Mouse (Mus musculus) neural tube, embryonic 14.5 days (tissue): ENCODE data around the gene Nkain1. TPM values are rescaled to one million over a fixed set of nuclear protein-coding genes. Genes with fewer than 3 reads are reported as not detected.

Experiments used
- ATAC-seq: fragments of 200-750 bp; cut with Nextera tagmentation; 2 replicates; pipeline ENCODE4 v1.8.0; 2017; ENCODE audit warnings: low read depth, mild to moderate bottlenecking, moderate TSS enrichment, moderate library complexity
- H3K27ac ChIP-seq: fragments of 300-500 bp; sonication (generic); 2 replicates; pipeline ENCODE4 v1.5.1; 2014; ENCODE audit warnings: low read depth, mild to moderate bottlenecking, control low read depth, low read length, moderate library complexity, mixed read lengths
- H3K27me3 ChIP-seq: fragments of 300-500 bp; sonication (generic); 2 replicates; pipeline ENCODE4 v1.6.1; 2014; ENCODE audit warnings: low read length; ENCODE audit not compliant: control insufficient read depth, insufficient read depth
- H3K36me3 ChIP-seq: fragments of 300-500 bp; sonication (generic); 2 replicates; pipeline ENCODE4 v1.6.1; 2014; ENCODE audit warnings: low read length, mixed read lengths; ENCODE audit not compliant: control insufficient read depth, insufficient read depth
- H3K4me1 ChIP-seq: fragments of 300-500 bp; sonication (generic); 2 replicates; pipeline ENCODE4 v1.6.1; 2014; ENCODE audit warnings: low read length; ENCODE audit not compliant: control insufficient read depth, insufficient read depth
- H3K4me2 ChIP-seq: fragments of 300-500 bp; sonication (generic); 2 replicates; pipeline ENCODE4 v1.6.1; 2014; ENCODE audit warnings: mild to moderate bottlenecking, low read depth, low read length, control low read depth
- H3K4me3 ChIP-seq: fragments of 300-500 bp; sonication (generic); 2 replicates; pipeline ENCODE4 v1.5.1; 2014; ENCODE audit warnings: low read depth, low read length, control low read depth, mixed read lengths
- H3K9ac ChIP-seq: fragments of 300-500 bp; sonication (generic); replicated peaks from 2 replicates; pipeline ENCODE4 v1.6.1; 2014; ENCODE audit warnings: low read depth, mild to moderate bottlenecking, control low read depth, low read length, mixed read lengths
- H3K9me3 ChIP-seq: fragments of 300-500 bp; sonication (generic); 2 replicates; pipeline ENCODE4 v1.6.1; 2016; ENCODE audit warnings: low read length; ENCODE audit not compliant: control insufficient read depth
- WGBS: fragments of 180-500 bp; shearing (Covaris S2); extraction: QIAGEN DNeasy Blood & Tissue Kit; methylation state at CpG from one replicate; pipeline ENCODE4 v1.1.7; 2014; 5-methylcytosine and 5-hydroxymethylcytosine counted together
- polyA plus RNA-seq: library from polyadenylated mRNA; unstranded; fragments of >200 nt; fragmentation: Nextera tagmentation; extraction: Ambion mirVana; gene quantifications from 2 replicates; pipeline ENCODE4 v1.2.1, GENCODE M21; 2014

The Nkain1 gene
- polyA plus RNA-seq, 1 experiment from 2014 or later, result 19.9 TPM

DNA sequence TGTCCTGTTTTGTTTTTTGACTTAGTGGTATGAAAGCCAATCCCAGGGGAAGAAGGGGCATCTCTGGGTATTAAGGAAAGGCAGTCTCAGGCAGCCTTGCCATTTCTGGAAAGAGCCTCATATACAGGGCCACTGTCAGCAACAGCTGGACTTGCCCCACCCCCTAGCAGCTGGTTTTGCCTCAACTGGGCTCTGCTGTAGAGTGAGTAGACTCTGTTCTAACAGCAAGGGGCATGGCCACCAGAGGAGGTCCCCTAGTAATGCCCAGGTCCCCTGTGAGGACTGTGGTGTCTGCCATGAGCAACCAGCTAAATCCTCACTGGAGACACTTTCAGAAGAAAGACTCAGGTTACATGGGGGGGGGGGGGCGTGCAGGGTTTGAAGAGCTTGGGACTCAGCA, 17.0 kb downstream of the Nkain1 start:
- WGBS, result 83% methylated on average over 1 of the region's 1 CpGs
- H3K27ac ChIP-seq, result no peak overlapping the region
- H3K9ac ChIP-seq, result no peak overlapping the region
- no peak overlapping the region for H3K4me2 ChIP-seq
- ATAC-seq, result no peak
- H3K4me3 ChIP-seq, result no peak overlapping the region
- no peaks in the 10 kb centered on the region for H3K27me3 ChIP-seq
- H3K36me3 ChIP-seq, result no peaks in the 10 kb centered on the region
- peaks cover 51% of the 10 kb centered on the region for H3K4me1 ChIP-seq
- H3K9me3 ChIP-seq, result no peaks in the 10 kb centered on the region

DNA sequence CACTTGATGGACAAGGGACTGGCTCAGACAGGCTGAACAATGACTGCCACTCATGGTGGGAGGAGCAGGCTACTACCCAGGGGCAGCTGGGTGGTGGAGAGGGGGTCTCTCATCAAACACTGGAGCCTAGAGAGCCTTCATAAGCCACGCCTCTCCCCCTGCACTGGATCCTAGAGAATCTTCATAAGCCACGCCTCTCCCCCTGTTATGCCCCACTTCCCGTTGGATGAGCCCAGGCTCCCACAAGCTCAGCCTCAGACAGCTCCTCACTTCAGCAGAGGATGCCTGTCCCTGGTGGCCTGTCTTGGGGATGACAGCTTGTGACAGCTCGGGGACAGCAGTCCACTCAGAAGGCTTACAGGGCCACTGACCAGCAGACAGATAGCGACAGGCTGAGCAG, 17.7 kb downstream of the Nkain1 start:
- peaks cover 45% of the 10 kb centered on the region for H3K4me1 ChIP-seq
- 31% methylated on average over 5 of the region's 5 CpGs for WGBS
- no peak for ATAC-seq

DNA sequence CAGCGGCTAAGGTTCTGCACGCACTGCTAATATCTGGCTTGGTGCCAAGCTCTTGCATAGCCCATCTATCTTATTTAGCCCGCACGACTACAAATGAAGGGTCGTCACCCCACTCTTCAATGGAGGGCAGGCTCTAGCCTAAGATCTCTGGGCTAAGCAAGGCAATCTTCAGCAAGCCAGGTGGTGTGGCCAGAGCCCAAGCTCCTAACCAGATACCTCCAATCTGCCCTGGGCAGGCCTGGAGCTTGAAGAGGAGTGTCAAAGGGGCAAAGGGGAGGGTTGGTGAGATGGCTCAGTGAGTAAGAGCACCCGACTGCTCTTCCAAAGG, 20.9 kb downstream of the Nkain1 start:
- ATAC-seq, result no peak
- H3K9me3 ChIP-seq, result no peaks in the 10 kb centered on the region
- no peaks in the 10 kb centered on the region for H3K36me3 ChIP-seq
- peak overlapping the region; percentile 45; the same call in 1 of the 2 replicates for H3K27ac ChIP-seq
- no peak overlapping the region for H3K4me2 ChIP-seq
- peaks cover 31% of the 10 kb centered on the region for H3K4me1 ChIP-seq
- H3K4me3 ChIP-seq, result no peak overlapping the region
- H3K27me3 ChIP-seq, result no peaks in the 10 kb centered on the region
- H3K9ac ChIP-seq, result no peak overlapping the region
- WGBS, result 10% methylated on average over 6 of the region's 6 CpGs

More for the DNA sequence above, 17.7 kb downstream of the Nkain1 start:
- H3K4me3 ChIP-seq, result no peak overlapping the region
- H3K27me3 ChIP-seq, result no peaks in the 10 kb centered on the region
- no peaks in the 10 kb centered on the region for H3K36me3 ChIP-seq
- H3K9ac ChIP-seq, result no peak overlapping the region
- H3K27ac ChIP-seq, result no peak overlapping the region
- H3K4me2 ChIP-seq, result no peak overlapping the region
- no peaks in the 10 kb centered on the region for H3K9me3 ChIP-seq

DNA sequence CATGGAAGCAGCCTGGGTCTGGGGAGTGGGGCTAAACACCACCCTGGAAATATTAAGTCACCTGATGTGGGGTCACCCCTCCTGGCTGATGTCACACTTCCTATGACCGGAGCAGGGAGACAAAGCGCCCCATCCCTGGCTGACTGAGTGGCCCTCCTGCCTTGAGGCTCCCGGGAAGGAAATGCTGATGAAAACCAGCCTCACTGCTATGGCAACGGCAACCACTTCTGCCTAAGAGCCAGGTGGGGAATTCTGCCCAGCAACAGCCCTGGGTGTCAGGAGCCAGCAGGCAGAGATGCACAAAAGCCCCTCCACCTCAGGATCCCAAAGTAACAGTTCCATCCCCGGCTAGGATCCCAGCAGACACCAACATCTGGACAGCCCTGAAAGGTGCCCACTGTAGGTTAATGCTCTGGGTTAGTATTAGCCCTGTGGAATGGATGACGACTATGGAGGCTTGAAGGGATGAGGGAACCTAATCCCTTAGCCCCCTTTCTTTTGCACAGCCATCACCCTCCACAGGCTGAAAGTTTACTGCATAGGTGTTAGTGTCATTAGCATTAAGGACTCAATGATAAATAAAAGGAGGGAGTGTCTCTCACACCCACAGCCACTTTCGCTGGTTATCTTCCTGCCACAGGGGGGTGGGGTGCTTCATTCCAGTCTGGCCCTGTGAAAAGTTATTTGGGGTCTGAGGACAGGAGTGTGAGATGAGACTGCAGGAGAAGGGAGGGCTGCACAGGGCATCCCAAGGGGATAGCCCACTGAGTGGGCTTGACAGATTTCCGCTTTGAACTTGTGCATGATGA, 21.5 kb downstream of the Nkain1 start:
- H3K36me3 ChIP-seq, result no peaks in the 10 kb centered on the region
- H3K9ac ChIP-seq, result 0 out of 2 replicates have a peak overlapping the region, but pooled peaks have one; percentile 0
- peaks cover 33% of the 10 kb centered on the region for H3K4me1 ChIP-seq

DNA sequence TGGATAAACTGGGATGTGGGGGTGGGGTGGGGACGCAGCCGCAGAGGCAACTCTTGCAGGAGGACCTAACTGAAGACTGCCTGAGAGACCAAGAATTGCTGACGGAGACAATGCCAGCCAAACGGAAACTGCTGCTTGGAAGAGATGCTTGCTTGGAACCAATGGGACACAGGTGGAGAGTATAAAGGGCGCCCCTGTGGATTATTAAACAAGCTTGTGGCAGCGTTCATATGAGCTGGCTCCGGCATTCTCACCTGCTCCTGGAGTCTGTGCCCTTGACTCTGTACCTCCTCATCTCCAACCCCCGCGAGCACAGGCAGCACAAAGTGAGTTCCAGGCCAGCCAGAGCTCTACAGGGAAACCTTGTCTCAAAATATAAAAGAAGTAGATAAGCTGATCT, 23.5 kb downstream of the Nkain1 start:
- ATAC-seq, result no peak
- Histone ChIP-seq H3K27me3 (no peaks in the 10 kb centered on the region), H3K4me1 (peaks cover 40% of the 10 kb centered on the region), H3K9ac (no peak overlapping the region), H3K4me3 (no peak overlapping the region), H3K9me3 (no peaks in the 10 kb centered on the region), H3K27ac (no peak overlapping the region), H3K36me3 (no peaks in the 10 kb centered on the region), H3K4me2 (no peak overlapping the region)
- 57% methylated on average over 9 of the region's 9 CpGs for WGBS

More for the DNA sequence above, 21.5 kb downstream of the Nkain1 start:
- ATAC-seq, result peak; percentile 54; the same call in 1 of the 2 replicates
- Histone ChIP-seq H3K4me3 (no peak overlapping the region), H3K4me2 (no peak overlapping the region), H3K27me3 (no peaks in the 10 kb centered on the region), H3K27ac (peak overlapping the region; percentile 45; the same call in 1 of the 2 replicates), H3K9me3 (no peaks in the 10 kb centered on the region)
- WGBS, result 13% methylated on average over 8 of the region's 8 CpGs

DNA sequence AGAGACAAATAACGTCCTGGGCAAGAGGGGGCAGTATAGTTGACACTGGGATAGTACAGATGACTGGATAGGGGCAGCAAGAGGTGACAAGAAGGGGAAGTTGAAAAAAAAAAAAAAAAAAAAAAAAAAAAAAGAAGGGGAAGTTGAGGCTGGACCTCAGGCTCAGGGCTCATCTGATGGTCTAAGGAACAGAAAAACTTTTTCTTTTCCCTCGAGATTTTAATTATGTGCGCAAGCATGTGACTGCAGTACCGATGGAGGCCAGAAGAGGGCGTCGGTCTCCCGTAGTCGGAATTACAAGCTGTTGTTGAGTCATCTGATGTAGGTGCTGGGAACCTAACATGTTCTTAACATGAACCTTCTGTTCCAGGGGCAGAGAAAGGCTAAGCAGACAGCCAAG, 24.8 kb downstream of the Nkain1 start:
- Histone ChIP-seq H3K4me1 (peaks cover 46% of the 10 kb centered on the region), H3K27me3 (no peaks in the 10 kb centered on the region), H3K4me3 (no peak overlapping the region), H3K36me3 (no peaks in the 10 kb centered on the region), H3K4me2 (no peak overlapping the region), H3K9me3 (no peaks in the 10 kb centered on the region), H3K9ac (no peak overlapping the region), H3K27ac (0 out of 2 replicates have a peak overlapping the region, but pooled peaks have one; percentile 34)
- ATAC-seq, result no peak
- WGBS, result 83% methylated on average over 8 of the region's 8 CpGs

DNA sequence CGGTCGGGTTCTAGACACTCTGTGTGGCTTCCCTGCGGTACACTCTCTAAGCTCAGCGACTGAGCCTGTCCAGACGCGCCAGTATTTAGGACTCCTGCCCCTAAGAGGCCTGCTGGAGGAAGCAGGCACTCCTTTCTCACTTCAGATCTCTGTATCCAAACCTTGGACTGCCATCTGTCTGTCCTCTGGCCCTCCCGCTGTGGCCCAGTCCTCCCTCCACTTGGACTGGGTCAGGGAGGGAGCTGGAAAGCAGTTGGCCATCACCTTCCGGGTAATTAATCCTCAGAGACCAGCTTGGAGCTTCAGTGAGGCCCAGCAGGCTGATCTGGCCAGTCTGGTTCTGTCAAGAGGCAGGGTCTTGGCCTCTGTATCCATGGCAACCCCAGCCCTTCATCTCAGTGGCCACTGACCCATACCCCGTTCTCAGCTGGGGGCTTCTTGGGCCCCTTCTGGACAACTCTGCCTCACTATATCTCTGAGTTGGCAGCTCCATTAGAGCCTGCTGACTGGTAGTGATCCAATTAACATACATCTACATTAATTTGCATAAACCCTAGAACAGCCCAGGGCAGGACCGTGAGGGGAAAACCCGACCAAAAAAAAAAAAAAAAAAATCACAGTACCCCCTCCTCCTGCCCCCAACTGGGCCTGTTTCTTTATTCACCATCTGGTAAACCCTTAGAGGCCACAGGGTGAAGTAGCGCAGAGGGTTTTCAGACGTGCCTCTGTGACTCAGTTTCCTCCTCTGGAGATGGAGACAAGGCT, 27.0 kb downstream of the Nkain1 start:
- Histone ChIP-seq H3K9me3 (no peaks in the 10 kb centered on the region), H3K36me3 (no peaks in the 10 kb centered on the region), H3K27ac (peak overlapping the region; percentile 52), H3K9ac (0 out of 2 replicates have a peak overlapping the region, but pooled peaks have one; percentile 26), H3K4me1 (peaks cover 37% of the 10 kb centered on the region), H3K4me2 (peak overlapping the region; percentile 5; the same call in 1 of the 2 replicates), H3K4me3 (no peak overlapping the region), H3K27me3 (no peaks in the 10 kb centered on the region)
- 6% methylated on average over 13 of the region's 13 CpGs for WGBS
- peak; percentile 39 for ATAC-seq

DNA sequence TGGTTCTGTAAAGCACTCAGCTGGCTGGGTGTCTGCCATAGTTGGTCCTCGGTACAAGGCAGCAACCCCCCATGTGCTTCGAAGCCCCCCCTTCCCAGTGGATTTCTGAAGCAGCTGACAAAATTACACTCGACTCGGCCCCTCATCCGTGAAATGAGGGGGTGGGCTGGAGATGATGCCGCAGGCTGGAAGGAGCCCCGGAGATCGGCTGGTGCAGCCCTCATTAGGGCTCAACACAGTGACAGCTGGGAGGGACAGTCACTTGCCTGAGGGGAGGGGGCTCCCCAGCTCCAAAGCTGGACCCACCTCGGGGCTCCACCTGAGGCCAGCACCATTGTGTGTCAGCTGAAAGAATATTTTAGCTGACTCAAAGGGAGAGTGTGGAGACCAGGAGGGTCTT, 29.6 kb downstream of the Nkain1 start:
- Histone ChIP-seq H3K9ac (0 out of 2 replicates have a peak overlapping the region, but pooled peaks have one; percentile 32), H3K9me3 (no peaks in the 10 kb centered on the region), H3K27me3 (no peaks in the 10 kb centered on the region), H3K36me3 (no peaks in the 10 kb centered on the region), H3K4me3 (no peak overlapping the region), H3K27ac (peak overlapping the region; percentile 65), H3K4me1 (peaks cover 30% of the 10 kb centered on the region), H3K4me2 (no peak overlapping the region)
- ATAC-seq, result peak; percentile 62
- WGBS, result 9% methylated on average over 9 of the region's 9 CpGs

DNA sequence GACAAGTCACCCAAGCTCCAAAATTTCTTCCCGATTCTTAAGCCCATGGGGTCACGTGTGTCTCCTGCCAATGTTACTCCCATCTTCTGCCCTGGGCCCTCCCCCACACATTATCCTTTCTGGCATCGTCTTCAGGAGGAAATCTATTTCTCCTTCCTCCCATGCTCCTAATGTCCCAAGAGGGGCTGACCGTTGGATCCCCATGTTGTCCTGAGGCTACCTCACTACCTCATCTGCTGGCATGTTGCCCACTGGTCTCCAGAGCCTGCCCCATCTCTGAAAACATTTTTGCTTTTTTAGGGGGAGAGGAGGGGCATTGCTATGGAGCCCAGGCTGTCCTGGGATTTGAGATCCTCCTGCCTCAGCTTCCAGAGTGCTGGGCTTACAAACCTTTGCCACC, 30.9 kb downstream of the Nkain1 start:
- WGBS, result 65% methylated on average over 4 of the region's 4 CpGs
- H3K27ac ChIP-seq, result no peak overlapping the region
- H3K4me2 ChIP-seq, result no peak overlapping the region
- no peak overlapping the region for H3K9ac ChIP-seq
- peaks cover 30% of the 10 kb centered on the region for H3K4me1 ChIP-seq
- ATAC-seq, result no peak
- H3K27me3 ChIP-seq, result no peaks in the 10 kb centered on the region
- H3K4me3 ChIP-seq, result no peak overlapping the region
- H3K9me3 ChIP-seq, result no peaks in the 10 kb centered on the region
- no peaks in the 10 kb centered on the region for H3K36me3 ChIP-seq
